Mouse (Mus musculus): Measurements from ENCODE around the gene Tbc1d23. TPM values are rescaled to one million over a fixed set of nuclear protein-coding genes. Genes with fewer than 3 reads are reported as not detected.

Gene Tbc1d23
- polyA plus RNA-seq, 1 experiment from 2014 or later, result 29.9 TPM

DNA sequence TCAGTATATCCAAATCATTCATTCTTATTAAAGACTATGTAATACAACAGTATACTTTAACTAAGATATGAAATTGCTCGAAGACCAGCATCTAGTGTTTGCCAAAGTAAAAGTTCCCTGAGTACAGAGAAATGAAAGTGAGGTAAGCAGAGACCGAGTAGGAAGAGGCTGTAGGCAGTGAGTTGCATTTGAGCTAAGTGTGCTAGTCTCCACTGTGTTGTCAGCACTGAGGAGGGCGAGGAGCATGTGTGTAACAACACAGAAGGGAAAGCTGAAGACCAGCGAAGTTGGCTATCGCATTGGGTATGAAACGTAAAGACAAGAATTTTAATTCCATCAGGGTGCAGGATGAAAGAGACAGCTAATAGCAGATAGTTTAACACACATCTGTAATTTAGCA is 97.7 kb downstream of the Tbc1d23 start:
- H3K27ac ChIP-seq, result no peak overlapping the region
- H3K4me3 ChIP-seq (replicated peaks), result no peak overlapping the region
- no peaks in the 10 kb centered on the region for H3K27me3 ChIP-seq
- peaks cover 10% of the 10 kb centered on the region; the same call in 1 of the 2 replicates for H3K4me1 ChIP-seq
- WGBS, result 94% methylated on average over 6 of the region's 6 CpGs
- no peaks in the 10 kb centered on the region for H3K9me3 ChIP-seq
- ATAC-seq (ENCODE audit: low FRiP score), result no peak
- no peak overlapping the region for H3K4me2 ChIP-seq
- no peak overlapping the region for H3K9ac ChIP-seq
- H3K36me3 ChIP-seq (replicated peaks), result peaks cover 30% of the 10 kb centered on the region

DNA sequence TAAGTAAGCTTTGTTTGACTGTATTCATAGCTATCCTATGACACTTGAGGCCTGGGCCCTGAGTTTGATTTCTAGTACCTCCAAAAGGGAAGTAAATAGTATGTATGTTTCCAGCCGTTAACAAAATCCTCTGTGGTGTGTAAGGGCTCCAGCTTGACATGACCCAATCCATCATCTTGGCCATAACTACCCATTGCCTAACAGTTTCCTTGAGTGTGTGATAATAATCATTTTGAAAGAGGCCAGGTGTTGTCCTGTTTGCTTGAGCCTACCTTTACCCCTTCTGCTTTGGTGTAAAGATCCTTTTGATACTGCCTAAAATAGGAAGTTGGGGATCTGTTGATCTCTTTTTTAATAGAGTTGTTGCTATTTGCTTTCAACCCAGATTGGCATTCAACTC is 99.0 kb downstream of the Tbc1d23 start:
- H3K4me2 ChIP-seq, result no peak overlapping the region
- no peaks in the 10 kb centered on the region for H3K9me3 ChIP-seq
- peaks cover 10% of the 10 kb centered on the region for H3K4me1 ChIP-seq
- H3K27ac ChIP-seq, result no peak overlapping the region
- H3K27me3 ChIP-seq, result no peaks in the 10 kb centered on the region
- WGBS, result 88% methylated on average over 1 of the region's 1 CpGs
- no peak for ATAC-seq (ENCODE audit: low FRiP score)
- no peak overlapping the region for H3K4me3 ChIP-seq (replicated peaks)
- H3K9ac ChIP-seq, result no peak overlapping the region
- peaks cover 23% of the 10 kb centered on the region for H3K36me3 ChIP-seq (replicated peaks)

DNA sequence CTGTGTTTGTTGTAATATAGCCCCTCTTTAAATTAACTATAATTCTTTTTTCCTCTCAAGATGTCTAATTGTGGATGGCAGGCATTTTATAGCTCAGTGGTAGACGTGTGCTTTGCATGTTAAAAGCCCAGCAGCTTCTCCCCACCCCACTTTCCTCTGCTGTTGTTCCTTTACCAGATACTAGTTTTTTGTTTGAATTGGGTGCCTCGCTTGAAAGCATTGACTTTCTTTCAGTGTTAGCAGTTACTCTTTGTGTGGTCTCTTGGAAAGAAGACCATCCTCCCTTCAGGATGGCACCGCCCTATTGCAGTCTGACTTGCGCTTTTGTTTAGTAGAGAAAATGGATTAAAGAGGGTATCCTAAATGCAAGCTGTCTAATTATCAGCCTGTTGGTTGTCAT is 99.8 kb downstream of the Tbc1d23 start:
- Histone ChIP-seq H3K9me3 (no peaks in the 10 kb centered on the region), H3K36me3 (replicated peaks) (peaks cover 18% of the 10 kb centered on the region), H3K4me3 (replicated peaks) (no peak overlapping the region), H3K9ac (no peak overlapping the region), H3K4me2 (no peak overlapping the region), H3K27ac (no peak overlapping the region), H3K27me3 (no peaks in the 10 kb centered on the region), H3K4me1 (peaks cover 10% of the 10 kb centered on the region)
- WGBS, result 55% methylated on average over 4 of the region's 4 CpGs
- no peak for ATAC-seq (ENCODE audit: low FRiP score)

DNA sequence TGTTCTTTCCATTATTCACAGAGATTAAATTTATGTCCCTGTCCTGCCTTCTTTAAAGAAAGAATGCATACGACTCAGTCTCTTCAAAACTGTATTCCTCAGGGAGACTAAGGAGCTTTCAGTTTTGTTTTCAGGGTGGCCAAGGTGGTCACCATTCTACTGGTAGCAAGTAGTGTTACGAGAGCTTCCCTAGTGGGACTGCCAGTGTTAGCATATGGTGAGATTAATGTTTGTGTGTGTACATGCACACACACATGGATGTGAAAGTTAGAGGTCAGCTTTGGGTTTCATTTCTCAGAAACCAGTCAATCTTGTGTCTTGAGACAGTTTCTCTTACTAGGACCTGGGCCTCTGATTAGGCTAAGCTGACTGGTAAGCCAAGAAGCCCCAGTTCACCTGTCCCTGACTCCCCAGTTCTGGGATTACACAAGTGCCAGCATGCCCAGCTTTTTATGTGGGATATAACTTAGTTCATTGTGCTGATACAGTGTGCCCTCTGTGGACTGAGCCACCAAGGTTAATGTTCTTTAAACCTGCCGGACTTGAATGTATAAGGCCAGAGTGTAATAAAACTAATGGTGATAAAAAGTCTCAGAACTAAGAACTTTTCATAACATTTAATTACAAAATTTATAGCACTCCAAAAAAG is 100.4 kb downstream of the Tbc1d23 start:
- Histone ChIP-seq H3K4me2 (no peak overlapping the region), H3K9ac (no peak overlapping the region), H3K4me3 (replicated peaks) (no peak overlapping the region), H3K27ac (no peak overlapping the region), H3K27me3 (no peaks in the 10 kb centered on the region), H3K36me3 (replicated peaks) (peaks cover 14% of the 10 kb centered on the region), H3K4me1 (peaks cover 10% of the 10 kb centered on the region), H3K9me3 (no peaks in the 10 kb centered on the region)
- 88% methylated on average over 3 of the region's 3 CpGs for WGBS
- no peak for ATAC-seq (ENCODE audit: low FRiP score)

DNA sequence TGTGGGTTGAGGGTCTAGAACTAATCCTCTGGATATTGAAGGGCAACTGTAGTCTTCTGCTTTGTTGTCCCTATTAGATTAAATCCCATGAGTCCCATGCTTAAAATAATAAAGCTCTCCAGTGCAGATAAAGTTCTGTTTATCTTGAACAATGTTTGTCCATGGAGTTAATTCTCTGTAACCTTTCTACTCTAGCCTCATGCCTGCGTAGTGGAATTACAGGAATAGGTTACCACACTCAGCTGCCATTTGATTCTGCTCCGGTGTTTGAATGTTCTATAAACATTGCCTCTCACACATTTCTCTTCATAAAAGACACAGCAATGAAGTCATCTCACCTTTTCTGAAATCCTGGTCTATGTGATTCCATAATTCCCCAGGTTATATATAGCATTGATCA is 103.5 kb downstream of the Tbc1d23 start:
- H3K4me2 ChIP-seq, result no peak overlapping the region
- no peak overlapping the region for H3K4me3 ChIP-seq (replicated peaks)
- no peaks in the 10 kb centered on the region for H3K27me3 ChIP-seq
- H3K27ac ChIP-seq, result no peak overlapping the region
- H3K36me3 ChIP-seq (replicated peaks), result no peaks in the 10 kb centered on the region
- peaks cover 20% of the 10 kb centered on the region for H3K4me1 ChIP-seq
- no peak overlapping the region for H3K9ac ChIP-seq
- no peak for ATAC-seq (ENCODE audit: low FRiP score)
- 95% methylated on average over 2 of the region's 2 CpGs for WGBS
- H3K9me3 ChIP-seq, result no peaks in the 10 kb centered on the region

DNA sequence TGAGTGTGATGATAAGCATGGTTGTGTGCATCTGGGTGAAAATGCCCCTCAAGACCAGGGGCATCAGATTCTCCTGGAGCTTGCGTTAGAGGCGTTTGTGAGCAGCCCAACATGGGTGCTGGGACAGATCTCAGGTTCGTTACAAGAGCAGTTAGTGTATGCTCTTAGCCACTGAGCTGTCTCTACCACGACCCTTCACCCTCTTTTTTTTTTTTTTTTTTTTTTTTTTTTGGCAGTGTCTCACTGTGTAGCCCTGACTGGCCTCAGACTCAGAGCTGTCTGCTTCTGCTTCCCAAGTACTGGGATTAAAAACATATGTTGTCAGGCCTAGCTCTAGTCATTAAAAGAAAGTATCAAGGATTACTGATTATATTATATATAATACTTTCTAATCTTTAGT is 105.0 kb downstream of the Tbc1d23 start:
- Histone ChIP-seq H3K27me3 (no peaks in the 10 kb centered on the region), H3K4me1 (peaks cover 21% of the 10 kb centered on the region), H3K4me3 (replicated peaks) (no peak overlapping the region), H3K9me3 (no peaks in the 10 kb centered on the region), H3K9ac (no peak overlapping the region), H3K4me2 (no peak overlapping the region), H3K36me3 (replicated peaks) (no peaks in the 10 kb centered on the region), H3K27ac (no peak overlapping the region)
- WGBS, result 74% methylated on average over 4 of the region's 4 CpGs
- no peak for ATAC-seq (ENCODE audit: low FRiP score)

DNA sequence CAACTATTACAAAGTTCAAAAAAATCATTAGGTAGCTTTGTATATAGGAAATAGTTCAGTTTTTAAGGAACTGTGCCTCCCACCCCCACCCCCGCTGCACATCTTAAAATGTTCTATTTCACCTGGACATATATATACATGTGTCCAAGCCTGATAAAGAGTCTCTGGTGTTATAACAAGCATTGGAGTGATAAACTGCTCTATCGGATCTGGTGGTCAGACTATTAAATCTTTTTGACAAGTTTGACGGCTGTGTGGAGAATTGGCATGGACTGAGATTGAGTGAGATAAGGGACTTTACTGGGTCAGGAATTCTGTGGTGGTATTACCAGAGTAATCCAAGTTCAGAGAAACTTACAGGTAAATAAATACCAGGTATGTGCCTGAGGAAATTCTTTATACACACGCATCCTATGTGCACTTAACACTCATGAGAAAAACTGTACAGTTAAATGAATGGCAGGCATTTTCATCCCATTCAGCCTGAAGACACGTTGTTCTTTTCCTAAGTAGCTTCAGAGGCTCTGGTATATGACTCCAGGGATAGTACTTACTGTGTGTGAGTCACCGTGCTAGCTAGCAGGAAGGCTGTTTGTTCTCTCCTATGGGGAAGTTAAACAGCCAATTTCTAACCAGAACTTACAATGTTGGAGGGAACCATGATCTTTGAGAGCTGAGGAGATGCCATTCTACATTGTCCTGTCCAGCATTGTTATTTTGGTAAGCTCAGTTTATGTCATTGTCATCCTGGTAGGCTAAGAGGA is 108.4 kb downstream of the Tbc1d23 start:
- H3K4me2 ChIP-seq, result peak overlapping the region; percentile 73
- no peak overlapping the region for H3K27ac ChIP-seq
- no peak for ATAC-seq (ENCODE audit: low FRiP score)
- no peaks in the 10 kb centered on the region for H3K36me3 ChIP-seq (replicated peaks)
- H3K4me1 ChIP-seq, result peaks cover 16% of the 10 kb centered on the region
- peak overlapping the region; percentile 97 for H3K4me3 ChIP-seq (replicated peaks)
- peak overlapping the region; percentile 93 for H3K9ac ChIP-seq
- no peaks in the 10 kb centered on the region for H3K9me3 ChIP-seq
- 66% methylated on average over 6 of the region's 6 CpGs for WGBS
- no peaks in the 10 kb centered on the region for H3K27me3 ChIP-seq

DNA sequence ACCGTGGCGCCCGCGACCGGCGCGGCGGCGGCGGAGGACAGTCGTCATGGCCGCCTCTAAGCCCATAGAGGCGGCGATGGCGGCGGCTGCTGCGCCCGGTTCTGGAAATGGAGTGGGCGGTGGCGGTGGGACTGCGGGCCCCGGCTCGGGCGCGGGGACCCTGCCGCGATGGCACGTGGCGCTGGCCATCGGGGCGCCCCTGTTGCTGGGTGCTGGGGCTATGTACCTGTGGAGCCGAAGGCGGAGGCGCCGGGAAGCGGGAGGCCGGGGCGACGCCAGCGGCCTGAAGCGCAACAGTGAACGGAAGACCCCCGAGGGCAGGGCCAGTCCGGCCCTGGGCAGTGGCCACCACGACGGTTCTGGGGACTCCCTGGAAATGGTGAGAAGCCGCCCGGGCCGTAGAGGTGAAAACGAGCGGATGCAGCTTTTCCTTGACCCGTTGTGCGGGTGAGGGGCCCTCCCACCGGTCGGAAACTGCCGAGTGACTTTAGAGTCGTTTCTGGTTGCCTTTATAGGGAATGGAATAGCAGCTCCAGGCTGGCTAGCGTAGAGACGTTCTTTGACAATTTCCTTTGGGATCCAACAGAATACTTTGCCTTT is 109.4 kb downstream of the Tbc1d23 start:
- WGBS, result under 1% methylated on average over 57 of the region's 59 CpGs
- H3K27ac ChIP-seq, result peak overlapping the region; percentile 93

DNA sequence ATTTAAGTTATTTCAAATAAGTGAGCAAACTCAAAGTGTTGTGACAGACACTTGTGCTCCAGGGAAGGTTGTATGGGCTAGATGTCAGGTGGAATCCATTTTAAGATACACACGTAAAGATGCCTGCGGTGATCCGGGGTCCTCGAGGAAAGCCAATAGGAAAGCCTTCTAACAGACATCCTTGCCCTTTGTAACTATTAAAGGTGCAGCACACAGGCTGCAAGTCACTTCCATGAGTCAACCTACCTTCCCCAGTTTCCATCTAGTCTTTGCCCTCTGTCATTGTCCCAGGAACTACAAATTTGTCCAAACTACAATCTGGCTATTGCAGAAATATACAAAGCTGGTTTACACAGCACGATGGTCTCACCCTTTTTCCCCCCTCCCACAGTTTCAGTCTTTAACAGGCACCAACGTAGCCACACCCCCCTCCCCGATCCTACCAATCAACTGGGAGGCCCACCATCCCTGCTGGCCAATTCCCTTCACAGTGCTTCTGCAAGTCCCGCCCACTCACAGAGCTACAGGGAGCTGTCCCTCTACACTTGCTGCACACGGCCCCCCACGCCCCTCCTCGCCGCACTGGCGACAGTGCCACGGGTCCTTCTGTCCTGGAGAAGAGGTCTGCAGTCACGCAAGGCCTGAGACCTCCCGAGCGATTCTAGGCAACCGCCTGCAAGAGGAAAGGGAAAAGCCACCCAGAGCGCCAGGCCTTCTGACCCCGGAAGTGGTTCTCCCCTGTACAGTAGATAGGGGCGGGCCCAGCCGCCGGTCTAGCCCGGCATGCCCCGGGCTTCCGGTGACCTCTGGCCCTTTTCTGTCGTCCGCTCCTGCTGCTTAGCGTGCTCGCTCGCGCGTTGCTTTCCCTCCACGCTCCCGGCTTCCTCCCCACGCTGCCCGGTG is 110.1 kb downstream of the Tbc1d23 start, which contains the start of gene Tomm70a:
TSS of gene Tomm70a (plus strand) at position 791 of the 903 bp plus-strand sequence.
- ATAC-seq (ENCODE audit: low FRiP score), result peak; percentile 99
- H3K27ac ChIP-seq, result peak within 1 kb of the TSS; percentile 93
- peak within 1 kb of the TSS; percentile 73 for H3K4me2 ChIP-seq
- peak within 1 kb of the TSS; percentile 93 for H3K9ac ChIP-seq
- no peaks in the 10 kb centered on the region for H3K9me3 ChIP-seq
- H3K4me3 ChIP-seq (replicated peaks), result peak within 1 kb of the TSS; percentile 97
- under 1% methylated on average over 32 of the region's 37 CpGs for WGBS
- no peaks in the 10 kb centered on the region for H3K36me3 ChIP-seq (replicated peaks)
- peaks cover 16% of the 10 kb centered on the region for H3K4me1 ChIP-seq
- H3K27me3 ChIP-seq, result no peaks in the 10 kb centered on the region

More for the DNA sequence above, 109.4 kb downstream of the Tbc1d23 start:
- Histone ChIP-seq H3K36me3 (replicated peaks) (no peaks in the 10 kb centered on the region), H3K27me3 (no peaks in the 10 kb centered on the region), H3K4me3 (replicated peaks) (peak overlapping the region; percentile 97), H3K9ac (peak overlapping the region; percentile 93), H3K4me1 (peaks cover 16% of the 10 kb centered on the region), H3K4me2 (peak overlapping the region; percentile 73), H3K9me3 (no peaks in the 10 kb centered on the region)
- ATAC-seq (ENCODE audit: low FRiP score), result no peak; the same call in 1 of the 2 replicates

Measured in forebrain, embryonic 12.5 days (tissue).